8 mouse cellular contexts compared by ENCODE assay signal in the genomic region with DNA sequence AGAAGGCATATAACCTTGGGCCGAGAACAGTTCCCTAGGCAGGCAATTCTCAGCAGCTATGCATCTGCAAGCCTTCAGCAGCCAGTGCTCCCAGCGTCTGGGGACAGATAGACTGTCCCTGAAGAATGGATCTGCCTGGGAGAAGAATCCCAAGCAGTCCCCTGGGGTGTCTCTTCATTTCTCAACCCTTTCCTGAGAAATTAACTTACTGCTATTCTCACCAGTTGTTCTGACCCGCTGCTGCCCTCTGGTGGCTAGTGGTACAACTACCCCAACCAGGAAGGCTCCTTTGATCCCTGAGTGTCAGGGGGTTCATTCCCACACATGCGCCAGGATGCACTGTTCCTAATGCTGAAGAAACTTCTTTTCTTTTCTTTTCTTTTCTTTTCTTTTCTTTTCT.
A peak's percentile ranks its signal among the peaks of the same experiment; 100 is the strongest.
DNase-seq lines count a peak whose midpoint lies in the region; ATAC-seq and TF ChIP-seq lines count a peak whose summit lies in the region.

No protein-coding gene starts in this region.

- H3K9me3 ChIP-seq in forebrain, embryonic 14.5 days (replicated peaks; ENCODE audit: control insufficient read depth, low read length), result no peaks in the 10 kb centered on the region
- no peaks in the 10 kb centered on the region for H3K9me3 ChIP-seq in forebrain, embryonic 12.5 days

- no peak overlapping the region for H3K4me3 ChIP-seq in forebrain, embryonic 14.5 days (ENCODE audit: low read depth, low read length)
- no peak overlapping the region for H3K4me3 ChIP-seq in forebrain, embryonic 12.5 days (replicated peaks)
- H3K4me3 ChIP-seq in spleen, adult 2 months (ENCODE audit: extremely low read depth, insufficient read depth, insufficient read length), result no peak overlapping the region

- no peak for ATAC-seq in forebrain, embryonic 14.5 days
- no peak for ATAC-seq in forebrain, embryonic 12.5 days (ENCODE audit: low FRiP score)
- ATAC-seq in megakaryocyte, adult 5-6 weeks (ENCODE audit: poor library complexity, severe bottlenecking), result peak; percentile 82

- H3K36me3 ChIP-seq in forebrain, embryonic 14.5 days (ENCODE audit: control insufficient read depth, insufficient read depth, low read length), result no peaks in the 10 kb centered on the region
- no peaks in the 10 kb centered on the region for H3K36me3 ChIP-seq in forebrain, embryonic 12.5 days (replicated peaks)
- no peaks in the 10 kb centered on the region for H3K36me3 ChIP-seq in spleen, adult 2 months (ENCODE audit: control insufficient read depth, insufficient read depth, low read length)

- H3K9ac ChIP-seq in forebrain, embryonic 14.5 days (ENCODE audit: low read length), result no peak overlapping the region
- no peak overlapping the region for H3K9ac ChIP-seq in forebrain, embryonic 12.5 days

- TF ChIP-seq CTCF in spleen, adult 2 months (IDR thresholded peaks at IDR 0.05; ENCODE audit: extremely low read depth, insufficient read depth, insufficient read length, insufficient replicate concordance), result peak; percentile 54; the same call in 1 of the 2 replicates

- peak; percentile 65 for DNase-seq in forebrain, embryonic 14.5 days (ENCODE audit: low spot score)
- DNase-seq in WW6 (ENCODE audit: low read depth, low spot score), result peak; percentile 56
- DNase-seq in cerebellum, postnatal 36 days, result peak; percentile 83 to 84
- peak; percentile 82 for DNase-seq in heart, adult 8-10 months (ENCODE audit: low spot score)
- peak; percentile 62 to 74 for DNase-seq in layer of hippocampus, postnatal 14 days (ENCODE audit: low spot score in 2 of 2)
- peak in 1 of 2 experiments; percentile 46 for DNase-seq in spleen, adult 2 months (ENCODE audit: low read depth in 1 of 2, low spot score in 2 of 2)

- no peak overlapping the region for H3K27ac ChIP-seq in forebrain, embryonic 14.5 days (ENCODE audit: low read depth, low read length)
- no peak overlapping the region for H3K27ac ChIP-seq in forebrain, embryonic 12.5 days
- no peak overlapping the region for H3K27ac ChIP-seq in spleen, adult 2 months (ENCODE audit: insufficient read depth, low read length)

- TF ChIP-seq POLR2A in spleen, adult 2 months (IDR thresholded peaks at IDR 0.05; ENCODE audit: low read depth, low read length), result no peak

- no peak overlapping the region for H3K4me2 ChIP-seq in forebrain, embryonic 14.5 days (ENCODE audit: low read length)
- no peak overlapping the region for H3K4me2 ChIP-seq in forebrain, embryonic 12.5 days

- no peaks in the 10 kb centered on the region for H3K4me1 ChIP-seq in forebrain, embryonic 14.5 days (ENCODE audit: control insufficient read depth, insufficient read depth, low read length)
- H3K4me1 ChIP-seq in forebrain, embryonic 12.5 days, result no peaks in the 10 kb centered on the region
- no peaks in the 10 kb centered on the region for H3K4me1 ChIP-seq in spleen, adult 2 months (ENCODE audit: control insufficient read depth, insufficient read depth, insufficient read length)

- H3K27me3 ChIP-seq in forebrain, embryonic 14.5 days (replicated peaks; ENCODE audit: control insufficient read depth, insufficient read depth, low read length), result no peaks in the 10 kb centered on the region
- H3K27me3 ChIP-seq in forebrain, embryonic 12.5 days, result no peaks in the 10 kb centered on the region
- H3K27me3 ChIP-seq in spleen, adult 2 months (ENCODE audit: control insufficient read depth, insufficient read depth, low read length), result no peaks in the 10 kb centered on the region

- WGBS in forebrain, embryonic 14.5 days, result 39% methylated on average over 4 of the region's 4 CpGs
- 39% methylated on average over 4 of the region's 4 CpGs for WGBS in forebrain, embryonic 12.5 days
- WGBS in spleen, adult 2 months, result 49% methylated on average over 4 of the region's 4 CpGs
